Mouse (Mus musculus): ENCODE measurements around the gene Fhod1. TPM values are rescaled to one million over a fixed set of nuclear protein-coding genes. Genes with fewer than 3 reads are reported as not detected.
"Not testable (repeated sequence)": the region's sequence is repeated elsewhere in the genome, so short reads cannot be mapped to it uniquely, and the experiment has no call there.

Fhod1 gene
- total RNA-seq, 1 experiment from 2014 or later = 11.9 TPM

DNA sequence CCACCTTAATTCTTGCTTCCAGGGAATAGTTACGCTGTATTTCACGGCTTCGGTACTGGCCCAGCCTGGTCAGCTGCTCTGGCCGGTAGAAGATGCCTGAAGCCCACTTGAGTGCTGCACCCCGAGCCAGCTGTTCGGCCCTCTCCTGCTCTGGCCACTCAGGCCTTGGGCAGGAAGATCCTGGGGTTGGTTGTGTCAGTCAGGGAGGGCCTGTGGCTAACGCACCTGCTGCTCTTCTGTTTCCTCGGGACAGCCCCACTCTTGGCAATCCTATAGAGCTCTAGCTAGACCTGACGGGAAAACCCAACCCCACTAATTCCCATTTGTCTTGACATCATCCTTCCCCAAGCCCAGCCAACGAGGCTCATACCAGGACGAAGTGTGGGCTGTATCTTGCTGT is 52.5 kb downstream of the Fhod1 start:
- DNase-seq = no peak

DNA sequence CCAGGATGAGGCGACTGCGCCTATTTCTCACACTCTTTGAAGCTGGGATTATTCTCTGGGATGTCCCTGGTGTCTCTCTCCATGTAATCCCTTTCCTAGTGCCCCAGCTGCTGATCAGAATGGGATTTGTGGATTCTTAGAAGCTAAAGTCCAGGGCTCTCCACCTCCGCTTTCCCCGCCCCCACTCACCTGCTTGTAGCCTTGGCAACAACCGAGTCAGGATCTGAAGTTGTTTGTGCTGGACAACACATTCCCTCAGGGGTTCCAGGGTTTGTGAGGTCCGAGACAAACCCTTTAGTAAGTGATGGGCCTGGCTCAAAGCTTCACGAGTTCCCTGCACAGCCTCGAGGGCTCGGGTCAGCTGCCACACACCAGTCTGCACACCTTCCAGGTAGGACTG is 53.0 kb downstream of the Fhod1 start:
- DNase-seq = no peak

DNA sequence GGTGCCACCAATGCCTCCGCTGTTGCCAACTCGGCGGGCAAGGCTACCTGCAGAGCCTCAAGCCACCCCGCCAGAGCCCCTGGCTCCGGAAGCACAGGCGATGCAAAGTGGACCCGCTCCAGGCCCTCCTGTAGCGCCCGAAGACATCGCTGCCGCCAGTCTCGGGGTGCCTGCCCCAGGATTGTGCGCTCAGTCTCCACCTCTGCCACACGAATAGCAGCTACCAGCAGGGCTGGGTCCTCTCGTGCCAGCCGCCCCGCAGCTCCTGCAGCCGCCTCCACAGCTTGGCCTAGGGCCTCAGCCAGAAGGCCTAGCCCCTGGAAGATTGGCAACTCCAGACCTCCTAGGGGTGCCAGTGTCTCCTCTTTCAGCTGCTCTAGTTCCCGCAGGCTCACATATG is 54.3 kb downstream of the Fhod1 start:
- no peak for DNase-seq

DNA sequence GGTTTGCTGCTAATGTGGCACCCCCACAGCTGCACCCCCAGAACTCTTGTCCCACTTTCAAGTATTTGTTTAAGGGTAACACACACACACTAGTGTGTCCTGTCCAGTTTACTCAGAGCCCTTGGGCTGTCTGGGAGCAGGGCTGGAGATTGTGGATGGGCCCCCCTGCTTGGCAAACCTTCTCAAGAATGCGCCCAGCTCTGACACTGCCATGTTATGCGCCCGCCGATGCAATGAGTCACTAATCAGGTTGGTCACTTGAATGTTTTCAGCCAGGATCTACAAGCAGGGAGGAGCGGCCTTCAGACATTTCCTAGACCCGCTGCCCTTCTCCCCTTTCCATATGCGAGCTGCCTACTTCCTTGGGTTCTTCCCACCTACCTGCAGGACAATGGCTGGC is 55.3 kb downstream of the Fhod1 start:
- DNase-seq = no peak

DNA sequence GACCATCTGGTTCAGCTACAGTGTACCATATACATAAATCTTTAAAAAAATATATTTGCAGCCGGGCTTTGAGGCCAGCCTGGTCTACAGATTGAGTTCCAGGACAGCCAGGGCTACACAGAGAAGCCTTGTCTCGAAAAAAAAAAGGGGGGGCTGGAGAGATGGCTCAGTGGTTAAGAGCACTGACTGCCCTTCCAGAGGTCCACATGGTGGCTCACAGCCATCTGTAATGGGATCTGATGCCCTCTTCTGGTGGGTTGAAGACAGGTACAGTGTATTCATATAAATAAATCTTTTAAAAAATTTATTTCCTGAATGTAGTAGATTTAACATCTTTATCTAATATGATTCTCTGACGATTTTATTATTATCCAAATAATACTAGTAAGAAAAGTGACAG is 56.0 kb downstream of the Fhod1 start:
- DNase-seq = not testable (repeated sequence)

DNA sequence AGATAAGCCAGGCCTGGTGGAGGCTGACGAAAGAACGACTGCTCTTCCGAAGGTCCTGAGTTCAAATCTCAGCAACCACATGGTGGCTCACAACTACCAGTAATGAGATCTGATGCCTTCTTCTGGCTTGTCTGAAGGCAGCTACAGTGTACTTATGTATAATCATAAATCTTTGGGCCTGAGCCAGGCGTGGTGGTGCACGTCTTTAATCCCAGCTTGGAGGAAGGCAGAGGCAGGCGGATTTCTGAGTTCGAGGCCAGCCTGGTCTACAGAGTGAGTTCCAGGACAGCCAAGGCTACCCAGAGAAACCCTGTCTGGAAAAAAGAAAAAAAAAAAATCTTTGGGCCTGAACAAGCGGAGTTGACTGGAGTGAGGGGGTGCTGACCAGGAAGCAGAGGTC is 56.4 kb downstream of the Fhod1 start:
- DNase-seq = not testable (repeated sequence)

DNA sequence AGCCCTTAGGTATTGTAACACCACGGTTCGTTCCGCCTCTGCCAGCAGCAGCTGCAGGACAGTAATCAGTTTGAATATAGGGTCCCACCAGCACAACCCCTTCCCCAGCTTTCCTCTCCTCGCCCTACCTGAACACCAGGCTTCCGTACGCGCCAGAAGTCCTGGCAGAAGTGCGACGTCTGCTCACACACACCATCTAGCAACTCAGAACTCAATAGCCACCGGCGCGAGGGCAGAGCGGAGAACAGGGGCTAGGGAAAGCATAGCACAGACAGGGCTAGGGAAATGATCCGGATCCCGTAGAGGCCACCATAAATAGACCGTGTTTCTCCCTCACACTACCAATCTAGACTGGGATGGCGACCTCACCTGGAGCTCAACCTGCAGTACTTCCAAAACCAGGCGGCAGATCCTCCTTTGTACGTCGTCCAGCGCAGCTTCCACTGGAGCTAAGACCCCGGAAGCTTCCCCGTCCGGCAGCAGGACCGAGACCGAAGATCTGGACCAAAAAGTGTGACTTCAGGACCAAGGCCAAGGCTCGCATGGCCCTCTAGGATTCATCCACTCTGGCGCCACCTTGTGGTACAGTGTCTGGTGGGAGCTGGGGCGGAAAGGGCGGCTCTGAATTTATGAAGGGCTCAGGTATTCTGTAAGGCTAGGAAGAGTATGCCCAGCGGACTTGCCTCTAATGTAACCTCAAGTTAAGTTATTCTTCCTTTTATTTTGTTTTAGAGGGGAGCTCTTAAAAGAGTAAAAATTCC is 57.0 kb downstream of the Fhod1 start:
- DNase-seq = peak; percentile 96

DNA sequence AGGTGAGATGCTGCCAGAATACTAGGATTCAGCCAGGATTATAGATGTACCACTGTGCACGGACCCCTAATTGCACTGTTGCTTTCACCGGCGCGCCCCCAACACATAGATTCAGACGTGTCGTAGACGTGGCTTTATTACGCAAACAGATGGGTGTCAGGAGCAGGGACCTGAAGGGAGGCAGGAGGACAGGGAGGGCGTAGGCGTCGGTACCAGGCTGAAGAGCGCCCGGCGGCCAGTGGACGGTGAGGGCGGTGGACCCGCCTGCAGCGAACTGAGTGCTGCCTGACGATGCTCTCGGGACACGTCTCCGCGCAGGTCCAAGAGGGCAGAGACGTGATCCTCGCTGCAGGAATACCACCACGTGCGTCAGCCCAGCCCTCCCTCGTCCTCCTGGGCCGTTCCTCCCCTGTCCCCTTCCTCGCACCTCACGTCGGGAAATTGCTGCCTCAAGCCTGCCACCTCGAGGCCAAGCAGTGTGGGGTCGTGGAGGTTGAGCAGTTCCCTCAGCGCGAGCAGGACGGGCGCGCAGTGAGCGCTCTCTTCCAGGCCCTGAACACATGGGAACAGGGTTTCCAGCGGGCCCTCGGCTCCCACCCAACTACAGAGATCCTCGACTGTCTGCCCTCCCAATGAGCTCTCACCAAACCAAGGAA is 57.8 kb downstream of the Fhod1 start, which contains the start of gene 4931428F04Rik:
TSS of gene 4931428F04Rik (minus strand) at position 60 of the 656 bp plus-strand sequence.
- peak; percentile 82 for DNase-seq

DNA sequence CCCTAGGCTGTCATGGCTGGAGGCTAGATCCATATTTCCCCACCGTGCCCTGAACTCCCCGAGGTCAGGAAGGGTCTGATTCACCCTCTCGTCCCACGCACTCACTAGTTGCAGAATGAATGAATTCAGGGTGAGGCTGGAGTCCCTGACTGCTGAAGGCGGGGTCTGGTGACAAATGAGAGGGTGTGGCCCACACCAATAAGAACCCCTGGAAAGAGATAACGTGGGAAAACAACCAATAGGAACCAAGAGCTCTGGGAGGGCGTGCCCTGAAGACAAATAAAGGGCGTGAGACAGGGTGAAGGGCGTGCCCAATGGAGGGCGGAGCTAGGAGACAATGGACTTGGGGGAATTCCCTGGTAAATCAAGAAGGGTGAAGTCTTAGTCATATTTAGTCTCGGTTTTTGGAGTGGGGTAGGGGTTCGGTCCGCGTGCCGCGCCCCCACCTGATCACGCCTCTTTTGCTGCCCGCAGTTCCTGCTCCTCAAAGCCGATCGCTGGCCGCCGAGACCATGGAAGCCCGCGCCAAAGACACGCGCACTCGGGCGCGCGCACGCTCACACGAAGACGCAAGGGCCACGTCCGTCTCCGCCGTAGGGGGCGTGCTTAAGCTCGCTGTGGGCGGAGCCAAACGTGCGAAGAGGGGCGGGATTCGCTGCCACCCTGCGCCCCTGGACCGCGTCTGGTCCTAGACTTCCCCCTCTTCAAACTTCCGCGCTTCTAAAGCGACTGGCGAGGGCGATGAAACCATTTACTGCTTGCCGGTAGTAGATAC is 58.6 kb downstream of the Fhod1 start:
- DNase-seq = peak; percentile 96

DNA sequence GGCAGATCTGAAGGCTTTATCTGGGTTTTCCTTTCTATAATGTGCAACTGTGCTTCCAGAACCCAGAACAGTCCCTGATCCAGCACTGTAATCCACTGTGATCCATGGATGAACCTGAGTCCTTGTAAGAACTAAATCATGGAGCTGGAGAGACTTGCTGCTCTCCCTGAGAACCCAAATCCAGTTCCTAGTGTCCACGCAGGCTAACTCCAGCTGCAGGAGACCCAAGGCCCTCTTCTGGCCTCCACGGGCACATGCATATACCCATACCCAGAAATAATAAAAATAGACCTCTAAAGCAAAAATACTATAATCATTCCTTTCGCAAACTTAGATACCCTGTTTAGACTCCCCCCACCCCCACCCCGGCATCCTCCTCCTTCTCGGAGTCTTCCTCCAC is 59.5 kb downstream of the Fhod1 start:
- no peak for DNase-seq

DNA sequence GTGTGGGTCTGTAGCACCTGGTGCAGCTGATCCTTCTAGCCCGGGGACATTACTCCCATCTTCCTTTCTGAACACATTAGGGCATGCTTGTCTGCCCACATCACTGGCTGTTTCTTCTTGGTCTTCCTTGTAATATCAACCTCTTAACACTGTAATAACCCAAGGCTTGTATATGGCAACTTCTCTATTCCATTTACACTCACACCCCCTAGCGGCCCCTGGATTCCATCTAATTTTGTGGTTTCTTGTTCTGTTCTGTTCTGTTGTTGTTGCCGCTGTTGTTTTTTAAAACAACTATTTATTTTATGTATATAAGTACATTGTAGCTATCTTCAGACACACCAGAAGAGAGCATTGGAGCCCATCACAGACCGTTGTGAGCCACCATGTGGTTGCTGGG is 60.8 kb downstream of the Fhod1 start:
- no peak for DNase-seq

DNA sequence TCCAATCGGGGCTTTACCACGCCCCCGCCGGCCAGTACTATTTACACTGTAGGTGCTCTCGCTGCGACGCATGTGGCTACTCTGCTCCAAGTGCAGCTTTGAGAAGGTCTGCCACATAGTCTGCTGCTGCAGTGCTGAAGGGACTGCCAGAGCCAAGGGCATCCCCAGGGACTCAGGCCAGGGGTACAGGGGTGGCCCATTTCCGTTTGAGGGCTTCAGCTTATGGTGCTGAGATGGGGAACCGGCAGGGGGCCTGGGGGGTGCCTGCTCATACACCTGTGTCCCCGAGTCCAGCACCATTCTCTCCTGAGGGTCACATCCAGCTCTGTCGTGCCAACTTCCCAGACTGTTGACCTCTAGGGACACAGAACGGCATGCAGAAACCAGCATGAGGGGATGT is 62.2 kb downstream of the Fhod1 start:
- no peak for DNase-seq

DNA sequence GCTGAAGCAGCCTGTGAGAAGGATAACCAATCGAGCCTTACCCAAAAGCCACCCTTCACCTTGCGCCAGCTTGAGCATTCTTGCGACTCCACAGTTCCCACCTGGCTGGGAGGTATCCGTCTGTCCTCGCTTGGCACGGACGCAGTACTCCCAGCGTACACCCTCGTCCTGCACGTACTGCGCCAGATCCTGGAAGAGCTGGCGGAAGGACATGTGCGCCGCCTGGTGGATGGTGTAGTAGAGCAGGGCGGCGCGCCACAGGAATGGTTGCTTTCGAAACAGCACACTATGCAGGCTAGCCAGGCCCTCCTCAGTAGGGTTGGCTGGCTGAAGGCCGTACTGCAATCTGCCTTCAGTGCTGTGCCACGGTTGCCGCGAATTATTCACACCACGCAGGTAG is 64.7 kb downstream of the Fhod1 start:
- peak; percentile 80 for DNase-seq

DNA sequence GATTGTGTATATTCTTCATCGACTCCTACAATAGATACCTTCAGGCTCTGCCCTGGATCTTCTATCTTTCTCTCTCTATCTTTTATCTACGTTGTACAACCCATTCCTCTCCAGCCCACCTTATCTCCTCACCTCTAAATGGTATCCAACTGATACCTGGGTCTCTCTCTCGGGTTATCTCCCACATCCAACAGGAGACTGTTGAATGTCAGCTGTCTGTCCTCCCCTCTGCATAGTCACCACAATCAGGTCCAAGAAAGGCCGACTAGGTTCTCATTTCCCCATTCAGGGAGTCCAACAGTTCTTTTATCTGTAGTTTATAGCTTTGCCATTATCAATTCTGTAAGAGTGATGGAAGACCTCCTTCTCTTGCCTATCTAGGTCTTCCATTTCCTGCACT is 65.5 kb downstream of the Fhod1 start:
- DNase-seq = no peak

DNA sequence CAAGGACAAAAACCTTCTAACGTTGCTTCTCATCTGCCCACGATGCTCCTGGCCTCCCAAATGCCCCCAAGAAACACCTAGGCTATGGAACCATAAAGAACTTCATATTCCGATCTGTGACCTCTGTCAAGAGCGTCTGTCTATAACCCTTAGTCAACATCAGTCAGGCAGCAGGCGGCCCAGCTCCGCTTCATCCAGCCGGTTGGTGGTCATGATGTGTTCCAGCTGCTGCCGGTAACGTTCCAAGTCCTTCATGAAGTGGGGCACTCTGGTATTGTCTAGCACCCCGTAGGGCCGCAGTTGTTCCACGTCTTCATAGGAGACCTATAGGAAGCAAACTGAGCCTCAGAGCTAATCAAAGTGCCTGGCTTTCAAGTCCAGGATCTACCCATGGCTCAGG is 65.9 kb downstream of the Fhod1 start:
- DNase-seq = no peak

DNA sequence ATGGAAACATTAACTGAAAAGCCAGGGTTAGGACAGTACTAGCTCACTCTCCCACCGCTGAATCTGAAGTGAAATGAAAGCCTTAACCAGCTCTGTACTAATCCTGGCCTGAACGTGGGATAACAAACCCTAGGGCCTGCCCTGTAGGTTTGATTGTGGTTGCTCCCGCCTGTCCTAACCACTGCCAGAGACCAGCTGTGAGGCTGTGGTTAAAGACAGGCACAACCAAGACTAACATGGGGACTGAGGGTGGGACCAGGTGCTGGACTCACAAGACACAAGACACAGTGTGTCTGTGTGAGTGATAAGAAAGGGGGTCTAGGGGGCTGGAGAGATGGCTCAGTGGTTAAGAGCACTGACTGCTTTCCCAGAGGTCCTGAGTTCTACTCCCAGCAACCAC is 67.2 kb downstream of the Fhod1 start:
- DNase-seq = no peak

Small RNA genes lying within 50 kb of the gene (microRNA-seq; reads per million reads assigned to microRNA genes)
- 0 reads per million in 2 experiments for gene Gm27320
- 1,085 to 1,417 reads per million in 2 experiments for gene Mir328

Other genes starting within 250 kb of the Fhod1 start
- gene Ces4a, start 216.2 kb downstream of the Fhod1 start, total RNA-seq (2021) = not detected in 2 replicates
- 58.4 and 60.1 TPM in 2 replicates for gene Cbfb, start 177.3 kb downstream of the Fhod1 start, total RNA-seq (2021)
- 34.9 and 38.7 TPM in 2 replicates for gene D230025D16Rik, start 122.8 kb downstream of the Fhod1 start, total RNA-seq (2021)
- gene B3gnt9, start 92.8 kb downstream of the Fhod1 start, total RNA-seq (2021) = 3.6 and 5.0 TPM in 2 replicates
- gene Tradd, start 83.3 kb downstream of the Fhod1 start, total RNA-seq (2021) = 12.7 and 15.9 TPM in 2 replicates
- 3.3 and 5.0 TPM in 2 replicates for gene Fbxl8, start 83.3 kb downstream of the Fhod1 start, total RNA-seq (2021)
- 0.41 and 0.70 TPM in 2 replicates for gene Hsf4, start 78.2 kb downstream of the Fhod1 start, total RNA-seq (2021)
- gene Nol3, start 71.8 kb downstream of the Fhod1 start, total RNA-seq (2021) = 11.5 and 13.4 TPM in 2 replicates
- 2.6 and 4.6 TPM in 2 replicates for gene 4931428F04Rik, start 58.1 kb downstream of the Fhod1 start, total RNA-seq (2021)
- 16.0 and 20.2 TPM in 2 replicates for gene Exoc3l, start 51.9 kb downstream of the Fhod1 start, total RNA-seq (2021)
- gene E2f4, start 50.3 kb downstream of the Fhod1 start, total RNA-seq (2021) = 44.5 and 44.9 TPM in 2 replicates
- 3.9 and 5.0 TPM in 2 replicates for gene Elmo3, start 42.4 kb downstream of the Fhod1 start, total RNA-seq (2021)
- 4.7 and 6.6 TPM in 2 replicates for gene Lrrc29, start 21.7 kb downstream of the Fhod1 start, total RNA-seq (2021)
- gene Tmem208, start 21.6 kb downstream of the Fhod1 start, total RNA-seq (2021) = 47.7 and 48.6 TPM in 2 replicates
- 1.9 TPM in 2 replicates for gene Slc9a5, start 890 bp upstream of the Fhod1 start, total RNA-seq (2021)
- 0.26 and 0.98 TPM in 2 replicates for gene Plekhg4, start 25.3 kb upstream of the Fhod1 start, total RNA-seq (2021)
- gene Kctd19, start 65.5 kb upstream of the Fhod1 start, total RNA-seq (2021) = 0.26 TPM in 2 replicates
- 4.0 and 6.0 TPM in 2 replicates for gene Lrrc36, start 65.6 kb upstream of the Fhod1 start, total RNA-seq (2021)
- gene Tppp3, start 123.6 kb upstream of the Fhod1 start, total RNA-seq (2021) = 42.6 and 57.0 TPM in 2 replicates
- gene Zdhhc1, start 148.9 kb upstream of the Fhod1 start, total RNA-seq (2021) = 16.0 and 18.1 TPM in 2 replicates
- gene Hsd11b2, start 170.8 kb upstream of the Fhod1 start, total RNA-seq (2021) = 1.1 and 1.2 TPM in 2 replicates
- 90.6 and 97.4 TPM in 2 replicates for gene Atp6v0d1, start 218.1 kb upstream of the Fhod1 start, total RNA-seq (2021)